Mouse (Mus musculus) frontal cortex, postnatal 36 days (tissue): ENCODE measurements around the gene Ssu2.

ENCODE experiments used
- DNase-seq, 2 experiments: peaks; one replicate each; pipeline ENCODE4 v3.0.0; 2022; ENCODE audit warnings: low spot score in 2 of 2

Gene Ssu2

GRCm38 (mm10) chr6:112350452-112350851 lies 37.4 kb downstream of the Ssu2 start:
- DNase-seq: no peak

GRCm38 (mm10) chr6:112339016-112339415 lies 48.8 kb downstream of the Ssu2 start:
- no peak for DNase-seq

- DNase-seq: no peak
Measured at GRCm38 (mm10) chr6:112337667-112338066, 50.2 kb downstream of the Ssu2 start.

GRCm38 (mm10) chr6:112333930-112334329 lies 53.9 kb downstream of the Ssu2 start:
- DNase-seq: no peak

GRCm38 (mm10) chr6:112331223-112331598 lies 56.6 kb downstream of the Ssu2 start:
- no peak for DNase-seq

- DNase-seq: no peak
Measured at GRCm38 (mm10) chr6:112330520-112331222, 57.2 kb downstream of the Ssu2 start.

GRCm38 (mm10) chr6:112327793-112328192 lies 60.0 kb downstream of the Ssu2 start:
- no peak for DNase-seq

GRCm38 (mm10) chr6:112325213-112325612 lies 62.6 kb downstream of the Ssu2 start:
- DNase-seq: no peak

- no peak for DNase-seq
Measured at GRCm38 (mm10) chr6:112322916-112323315, 64.9 kb downstream of the Ssu2 start.

- DNase-seq: peak in 1 of 2 experiments; percentile 12
Measured at GRCm38 (mm10) chr6:112320679-112321078, 67.1 kb downstream of the Ssu2 start.

GRCm38 (mm10) chr6:112319449-112319848 lies 68.4 kb downstream of the Ssu2 start:
- no peak for DNase-seq

- peak; percentile 6 to 23 for DNase-seq
Measured at GRCm38 (mm10) chr6:112311385-112311784, 76.4 kb downstream of the Ssu2 start.

GRCm38 (mm10) chr6:112309330-112309938 lies 78.4 kb downstream of the Ssu2 start:
- DNase-seq: no peak
